Mouse (Mus musculus) liver, embryonic 13.5 days (tissue): Measurements from ENCODE around the gene Ccdc187. TPM values are rescaled to one million over a fixed set of nuclear protein-coding genes. Genes with fewer than 3 reads are reported as not detected.
A peak's percentile ranks its signal among the peaks of the same experiment; 100 is the strongest.

Experiments
- ATAC-seq: fragments of 200-750 bp; cut with Nextera tagmentation; 2 replicates; pipeline ENCODE4 v1.8.0; 2017; ENCODE audit warnings: low read depth, mild to moderate bottlenecking, moderate number of reproducible peaks, moderate library complexity
- DNase-seq: peaks from one replicate; pipeline ENCODE4 v3.0.0; 2022
- H3K27ac ChIP-seq: fragments of 300-500 bp; sonication (generic); 2 replicates; pipeline ENCODE4 v1.5.1; 2015; ENCODE audit warnings: moderate library complexity, mild to moderate bottlenecking, inconsistent platforms
- H3K27me3 ChIP-seq: fragments of 300-500 bp; sonication (generic); 2 replicates; pipeline ENCODE4 v1.6.1; 2015; ENCODE audit warnings: mild to moderate bottlenecking, inconsistent platforms
- H3K36me3 ChIP-seq: fragments of 300-500 bp; sonication (generic); 2 replicates; pipeline ENCODE4 v1.6.1; 2015; ENCODE audit warnings: mild to moderate bottlenecking, inconsistent platforms
- H3K4me1 ChIP-seq: fragments of 300-500 bp; sonication (generic); replicated peaks from 2 replicates; pipeline ENCODE4 v1.6.1; 2015; ENCODE audit warnings: inconsistent platforms
- H3K4me2 ChIP-seq: fragments of 300-500 bp; sonication (generic); 2 replicates; pipeline ENCODE4 v1.6.1; 2015; ENCODE audit warnings: inconsistent platforms, mild to moderate bottlenecking, moderate library complexity
- H3K4me3 ChIP-seq: fragments of 300-500 bp; sonication (generic); replicated peaks from 2 replicates; pipeline ENCODE4 v1.5.1; 2015; ENCODE audit warnings: mild to moderate bottlenecking, inconsistent platforms
- H3K9ac ChIP-seq: fragments of 300-500 bp; sonication (generic); 2 replicates; pipeline ENCODE4 v1.6.1; 2015; ENCODE audit warnings: mild to moderate bottlenecking, inconsistent platforms
- H3K9me3 ChIP-seq: fragments of 300-500 bp; sonication (generic); replicated peaks from 2 replicates; pipeline ENCODE4 v1.6.1; 2016; ENCODE audit warnings: inconsistent platforms
- WGBS: fragments of 180-500 bp; shearing (Covaris S2); methylation state at CpG from one replicate; pipeline ENCODE4 v1.1.7; 2015; ENCODE audit not compliant: insufficient replicate concordance; 5-methylcytosine and 5-hydroxymethylcytosine counted together
- polyA plus RNA-seq: library from polyadenylated mRNA; unstranded; fragments of >200 nt; fragmentation: Nextera tagmentation; extraction: Ambion mirVana; gene quantifications from 2 replicates; pipeline ENCODE4 v1.2.1, GENCODE M21; 2015

Ccdc187 gene
- polyA plus RNA-seq, 1 experiment from 2014 or later: 0.03 TPM

DNA sequence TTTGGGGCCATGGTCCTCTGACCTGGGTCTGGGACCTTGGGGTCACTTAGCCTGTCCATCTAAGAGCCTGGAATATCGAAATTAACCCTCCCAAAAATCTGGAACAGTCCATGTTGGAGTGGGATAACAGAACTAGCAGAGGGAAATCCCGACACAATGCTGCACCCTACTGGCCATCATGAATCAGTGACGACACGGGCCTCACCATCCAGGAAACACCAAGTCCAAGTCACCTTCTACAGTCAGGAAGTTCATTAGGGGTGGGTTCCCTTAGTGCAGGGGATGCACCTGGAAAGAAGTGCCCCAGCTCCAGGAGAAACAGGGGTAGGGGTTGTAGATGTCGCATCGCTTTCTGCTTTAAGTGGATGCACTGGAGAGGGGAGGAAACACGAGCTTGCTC lies 20.7 kb downstream of the Ccdc187 start:
- no peak overlapping the region for H3K27ac ChIP-seq
- 16% methylated on average over 7 of the region's 7 CpGs for WGBS
- DNase-seq (peak; percentile 9), ATAC-seq (no peak)
- no peaks in the 10 kb centered on the region for H3K9me3 ChIP-seq
- H3K4me3 ChIP-seq: no peak overlapping the region
- H3K36me3 ChIP-seq: no peaks in the 10 kb centered on the region
- no peak overlapping the region for H3K9ac ChIP-seq
- H3K4me1 ChIP-seq: no peaks in the 10 kb centered on the region
- H3K4me2 ChIP-seq: no peak overlapping the region
- no peaks in the 10 kb centered on the region for H3K27me3 ChIP-seq

DNA sequence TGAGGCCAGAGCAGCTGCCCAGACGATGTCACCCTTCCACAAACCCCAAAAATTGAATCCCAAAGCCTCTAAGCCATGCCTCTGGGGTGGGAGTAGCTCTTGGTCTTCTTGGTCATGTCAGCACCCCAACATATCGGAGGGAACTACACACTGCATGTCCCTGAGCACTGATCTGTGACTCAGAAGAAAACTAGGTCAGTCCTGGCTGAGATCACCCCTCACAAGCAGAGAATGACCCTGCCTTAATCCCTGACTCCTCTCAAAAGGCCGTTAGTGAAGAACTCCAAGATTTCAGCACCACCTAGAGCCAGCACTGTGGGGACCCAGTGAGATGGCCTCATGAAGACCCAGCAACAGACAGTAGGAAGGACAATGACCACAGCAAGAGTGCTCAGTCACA lies 26.1 kb downstream of the Ccdc187 start:
- H3K9ac ChIP-seq: no peak overlapping the region
- H3K36me3 ChIP-seq: no peaks in the 10 kb centered on the region
- WGBS: 42% methylated on average over 3 of the region's 3 CpGs
- H3K4me1 ChIP-seq: no peaks in the 10 kb centered on the region
- peaks cover 12% of the 10 kb centered on the region; the same call in 1 of the 2 replicates for H3K27me3 ChIP-seq
- no peak overlapping the region for H3K4me2 ChIP-seq
- no peak overlapping the region for H3K4me3 ChIP-seq
- ATAC-seq (no peak), DNase-seq (no peak)
- H3K9me3 ChIP-seq: no peaks in the 10 kb centered on the region
- no peak overlapping the region for H3K27ac ChIP-seq

DNA sequence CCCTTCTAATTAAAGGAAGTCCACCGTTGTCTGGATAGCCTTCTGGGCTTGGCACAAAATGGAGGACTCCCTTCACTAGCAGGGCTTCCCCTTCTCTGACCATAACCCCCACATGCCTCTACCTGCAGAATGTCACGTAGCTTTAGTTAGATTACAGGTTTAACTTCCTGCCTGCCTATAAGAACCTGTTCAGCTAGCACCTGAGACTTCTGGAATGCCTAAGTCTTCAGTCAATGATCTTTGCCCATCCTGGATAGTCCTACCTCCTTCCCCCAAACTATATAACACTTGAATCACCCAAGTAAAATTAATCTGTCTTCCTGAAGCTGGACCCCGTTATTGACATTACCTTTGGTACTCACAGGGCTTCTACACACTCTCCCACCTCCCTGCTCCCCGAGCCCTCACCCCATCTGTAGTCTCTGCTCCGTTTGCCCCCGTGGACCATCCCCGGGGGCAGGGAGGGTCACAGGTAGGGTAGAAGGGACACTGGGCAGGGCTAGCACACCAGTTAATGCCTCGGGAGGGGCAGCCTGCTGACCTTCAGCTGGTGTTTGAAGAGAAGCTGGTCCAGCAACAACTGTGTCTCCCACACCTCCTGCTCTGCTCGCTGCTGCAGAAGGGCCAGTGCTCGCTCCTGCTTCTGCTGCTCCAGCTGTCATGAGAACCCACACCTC lies 28.2 kb downstream of the Ccdc187 start:
- Histone ChIP-seq H3K4me2 (no peak overlapping the region), H3K4me1 (no peaks in the 10 kb centered on the region), H3K27ac (no peak overlapping the region), H3K36me3 (no peaks in the 10 kb centered on the region), H3K4me3 (no peak overlapping the region), H3K9me3 (no peaks in the 10 kb centered on the region), H3K27me3 (peaks cover 12% of the 10 kb centered on the region; the same call in 1 of the 2 replicates), H3K9ac (no peak overlapping the region)
- DNase-seq (no peak), ATAC-seq (no peak)
- 54% methylated on average over 10 of the region's 10 CpGs for WGBS

- peaks cover 12% of the 10 kb centered on the region; the same call in 1 of the 2 replicates for H3K27me3 ChIP-seq
- ATAC-seq (no peak), DNase-seq (no peak)
- H3K36me3 ChIP-seq: no peaks in the 10 kb centered on the region
- H3K4me1 ChIP-seq: no peaks in the 10 kb centered on the region
- no peak overlapping the region for H3K4me2 ChIP-seq
- H3K9me3 ChIP-seq: no peaks in the 10 kb centered on the region
- no peak overlapping the region for H3K4me3 ChIP-seq
- H3K27ac ChIP-seq: no peak overlapping the region
- no peak overlapping the region for H3K9ac ChIP-seq
- WGBS: 39% methylated on average over 2 of the region's 2 CpGs
Measured at GRCm38 (mm10) chr2:26265095-26265494, 29.3 kb downstream of the Ccdc187 start.

GRCm38 (mm10) chr2:26264646-26265045 lies 29.7 kb downstream of the Ccdc187 start:
- Histone ChIP-seq H3K36me3 (no peaks in the 10 kb centered on the region), H3K27ac (no peak overlapping the region), H3K27me3 (peaks cover 12% of the 10 kb centered on the region; the same call in 1 of the 2 replicates), H3K9ac (no peak overlapping the region), H3K4me3 (no peak overlapping the region), H3K4me1 (no peaks in the 10 kb centered on the region), H3K9me3 (no peaks in the 10 kb centered on the region), H3K4me2 (no peak overlapping the region)
- ATAC-seq (no peak), DNase-seq (no peak)
- WGBS: 48% methylated on average over 4 of the region's 4 CpGs

GRCm38 (mm10) chr2:26257315-26258096 lies 36.9 kb downstream of the Ccdc187 start:
- ATAC-seq (no peak), DNase-seq (no peak)
- no peaks in the 10 kb centered on the region for H3K4me1 ChIP-seq
- peaks cover 17% of the 10 kb centered on the region; the same call in 1 of the 2 replicates for H3K27me3 ChIP-seq
- H3K9me3 ChIP-seq: no peaks in the 10 kb centered on the region
- no peak overlapping the region for H3K27ac ChIP-seq
- no peak overlapping the region for H3K4me3 ChIP-seq
- H3K36me3 ChIP-seq: no peaks in the 10 kb centered on the region
- no peak overlapping the region for H3K9ac ChIP-seq
- WGBS: 67% methylated on average over 16 of the region's 16 CpGs
- no peak overlapping the region for H3K4me2 ChIP-seq

DNA sequence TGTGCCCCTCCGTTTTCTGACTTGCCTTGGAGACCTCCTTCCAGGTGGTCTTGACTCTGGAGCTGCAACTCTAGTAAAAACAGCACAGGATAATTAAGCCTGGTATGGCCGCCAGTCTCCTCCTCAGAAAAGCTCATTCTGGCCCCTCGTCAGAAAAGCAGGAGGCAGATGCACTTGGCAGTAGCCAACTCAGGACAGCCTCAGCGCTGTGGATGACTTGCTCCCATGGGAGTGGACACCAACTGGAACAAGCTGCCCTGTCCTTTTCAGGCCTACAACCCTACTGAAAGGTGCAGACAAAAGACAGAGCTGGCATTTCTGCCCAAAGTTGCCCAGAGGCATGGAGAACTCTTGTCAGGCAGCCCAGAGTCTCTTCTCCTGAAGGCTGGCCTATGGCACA lies 39.5 kb downstream of the Ccdc187 start:
- Histone ChIP-seq H3K9me3 (no peaks in the 10 kb centered on the region), H3K27ac (no peak overlapping the region), H3K4me1 (no peaks in the 10 kb centered on the region), H3K36me3 (no peaks in the 10 kb centered on the region), H3K4me2 (no peak overlapping the region), H3K9ac (no peak overlapping the region), H3K27me3 (peaks cover 20% of the 10 kb centered on the region; the same call in 1 of the 2 replicates), H3K4me3 (no peak overlapping the region)
- WGBS: 47% methylated on average over 4 of the region's 4 CpGs
- ATAC-seq (no peak), DNase-seq (no peak)

- Histone ChIP-seq H3K36me3 (no peaks in the 10 kb centered on the region), H3K4me1 (no peaks in the 10 kb centered on the region), H3K9me3 (no peaks in the 10 kb centered on the region), H3K4me3 (no peak overlapping the region), H3K4me2 (no peak overlapping the region), H3K27ac (no peak overlapping the region), H3K9ac (no peak overlapping the region), H3K27me3 (peaks cover 27% of the 10 kb centered on the region; the same call in 1 of the 2 replicates)
- ATAC-seq (no peak), DNase-seq (no peak)
- WGBS: 35% methylated on average over 8 of the region's 8 CpGs
Measured at GRCm38 (mm10) chr2:26252514-26253206, 41.7 kb downstream of the Ccdc187 start.

DNA sequence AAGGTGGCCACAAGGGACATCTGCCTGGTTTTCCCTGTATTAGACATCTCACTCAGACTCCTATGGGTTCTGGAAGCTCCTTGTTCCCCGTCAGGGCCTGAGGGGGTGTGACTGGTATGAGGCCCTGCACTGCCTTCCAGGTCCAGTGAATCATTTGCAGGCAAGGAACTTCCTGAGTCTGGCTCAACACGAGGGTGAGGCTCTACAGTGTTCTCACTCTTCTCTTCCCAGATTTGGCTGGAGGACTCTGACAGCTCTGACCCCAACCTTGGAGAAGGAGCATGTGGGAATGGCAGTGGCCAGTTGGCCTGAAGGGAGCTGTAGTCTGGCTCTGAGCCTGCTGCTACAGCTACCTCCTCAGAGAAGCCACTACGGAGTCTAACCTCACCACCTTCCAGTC lies 46.8 kb downstream of the Ccdc187 start:
- no peak overlapping the region for H3K4me3 ChIP-seq
- WGBS: 41% methylated on average over 3 of the region's 3 CpGs
- no peaks in the 10 kb centered on the region for H3K4me1 ChIP-seq
- H3K27ac ChIP-seq: no peak overlapping the region
- no peak for DNase-seq
- no peaks in the 10 kb centered on the region for H3K9me3 ChIP-seq
- H3K9ac ChIP-seq: no peak overlapping the region
- peaks cover 15% of the 10 kb centered on the region for H3K27me3 ChIP-seq
- no peak for ATAC-seq
- no peak overlapping the region for H3K4me2 ChIP-seq
- no peaks in the 10 kb centered on the region for H3K36me3 ChIP-seq

DNA sequence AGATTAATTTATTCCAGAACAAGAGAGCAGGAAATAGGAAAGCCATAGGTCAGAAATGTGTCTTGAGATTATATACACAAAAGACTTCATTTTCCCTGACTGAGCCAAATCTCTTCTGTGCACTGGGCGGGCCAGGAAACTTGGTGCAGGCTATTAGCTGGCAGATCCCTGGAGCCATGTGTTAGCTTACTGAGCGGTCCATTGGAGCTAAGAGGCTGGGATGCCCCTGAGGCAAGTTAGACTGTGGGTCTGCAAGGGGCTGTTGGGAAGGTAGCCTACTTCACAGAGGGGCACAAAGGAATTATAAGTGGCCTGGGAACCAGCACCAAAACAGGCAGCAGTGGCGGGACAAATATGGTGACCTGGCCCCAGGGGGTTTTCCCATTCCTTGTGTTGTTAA lies 53.5 kb downstream of the Ccdc187 start:
- no peak overlapping the region for H3K27ac ChIP-seq
- DNase-seq: no peak
- H3K9ac ChIP-seq: no peak overlapping the region
- no peak overlapping the region for H3K4me2 ChIP-seq
- peaks cover 15% of the 10 kb centered on the region for H3K4me1 ChIP-seq
- no peaks in the 10 kb centered on the region for H3K36me3 ChIP-seq
- ATAC-seq: no peak
- 62% methylated on average over 3 of the region's 3 CpGs for WGBS
- H3K4me3 ChIP-seq: no peak overlapping the region
- peaks cover 9% of the 10 kb centered on the region; the same call in 1 of the 2 replicates for H3K27me3 ChIP-seq
- H3K9me3 ChIP-seq: no peaks in the 10 kb centered on the region

- Histone ChIP-seq H3K4me3 (no peak overlapping the region), H3K9me3 (no peaks in the 10 kb centered on the region), H3K4me1 (peaks cover 21% of the 10 kb centered on the region), H3K9ac (no peak overlapping the region), H3K27me3 (0 out of 2 replicates have a peak, but pooled peaks cover 9% of the 10 kb centered on the region), H3K36me3 (no peaks in the 10 kb centered on the region), H3K4me2 (no peak overlapping the region), H3K27ac (no peak overlapping the region)
- ATAC-seq (no peak), DNase-seq (no peak)
- WGBS: 52% methylated on average over 9 of the region's 9 CpGs
Measured at GRCm38 (mm10) chr2:26240330-26240729, 54.0 kb downstream of the Ccdc187 start.
